Mouse (Mus musculus) intestine, embryonic 16.5 days (tissue): ENCODE measurements at regions not wholly inside any gene's neighbourhood (a gene's known extent, or its start where the extent isn't known, plus 50 kb on each side); places are given as distances from the start of the nearest gene placed in this dataset. TPM values are rescaled to one million over a fixed set of nuclear protein-coding genes. Genes with fewer than 3 reads are reported as not detected.

ENCODE experiments used
- microRNA-seq: library from miRNA; unstranded; fragments of <30 nt; microRNA quantifications from one replicate; pipeline ENCODE4, GENCODE M21; 2016

Small RNA genes in the stretch of these regions (microRNA-seq; reads per million reads assigned to microRNA genes)
- not detected for gene Gm26455
